Mouse (Mus musculus): ENCODE data around the gene Dnmt3b. TPM values are rescaled to one million over a fixed set of nuclear protein-coding genes. Genes with fewer than 3 reads are reported as not detected.
"Not testable (repeated sequence)": the region's sequence is repeated elsewhere in the genome, so short reads cannot be mapped to it uniquely, and the experiment has no call there.

Gene Dnmt3b
- total RNA-seq, 2 experiments from 2014 or later, result 3.5 to 3.8 TPM

GRCm38 (mm10) chr2:153710701-153711330 lies 61.6 kb downstream of the Dnmt3b start:
- no peak for DNase-seq (ENCODE audit: low spot score in 2 of 2)

- DNase-seq (ENCODE audit: low spot score in 2 of 2), result no peak
These were observed 63.4 kb downstream of the Dnmt3b start for GRCm38 (mm10) chr2:153712646-153713091.

- peak in 1 of 2 experiments; percentile 68 for DNase-seq (ENCODE audit: low spot score in 2 of 2)
These were observed 64.0 kb downstream of the Dnmt3b start for GRCm38 (mm10) chr2:153713227-153713626.

- DNase-seq (ENCODE audit: low spot score in 2 of 2), result not testable (repeated sequence)
These were observed 68.6 kb downstream of the Dnmt3b start for GRCm38 (mm10) chr2:153717861-153718260.

GRCm38 (mm10) chr2:153723098-153723497 lies 73.8 kb downstream of the Dnmt3b start:
- no peak for DNase-seq (ENCODE audit: low spot score in 2 of 2)

- no peak for DNase-seq (ENCODE audit: low spot score in 2 of 2)
These were observed 75.2 kb downstream of the Dnmt3b start for GRCm38 (mm10) chr2:153724424-153724823.

GRCm38 (mm10) chr2:153724871-153725270 lies 75.6 kb downstream of the Dnmt3b start:
- DNase-seq (ENCODE audit: low spot score in 2 of 2), result no peak

- DNase-seq (ENCODE audit: low spot score in 2 of 2), result no peak
These were observed 76.0 kb downstream of the Dnmt3b start for GRCm38 (mm10) chr2:153725291-153725690.

GRCm38 (mm10) chr2:153734033-153734432 lies 84.8 kb downstream of the Dnmt3b start:
- no peak for DNase-seq (ENCODE audit: low spot score in 2 of 2)

Other genes with a start within 250 kb of the Dnmt3b start
- not detected for gene 4930404H24Rik, start 156.7 kb upstream of the Dnmt3b start, total RNA-seq (2021)
- gene Nol4l, start 119.5 kb upstream of the Dnmt3b start, total RNA-seq (2021), result 1 to 10 TPM; 7.5 to 9.1 TPM
- gene Commd7, start 16.7 kb upstream of the Dnmt3b start, total RNA-seq (2021), result 10 to 100 TPM; 27.2 to 27.7 TPM
- gene Dnmt3c, start 47.2 kb downstream of the Dnmt3b start, total RNA-seq (2021), result under 1 TPM in 1 of 2 experiments, not detected in 1; 0.83 TPM
- 100 to 1,000 TPM; 110 to 127 TPM for gene Mapre1, start 91.8 kb downstream of the Dnmt3b start, total RNA-seq (2021)
- under 1 TPM; 0.26 to 0.34 TPM for gene Efcab8, start 130.5 kb downstream of the Dnmt3b start, total RNA-seq (2021)
- not detected for gene Sun5, start 221.6 kb downstream of the Dnmt3b start, total RNA-seq (2021)
- gene Bpifb2, start 225.6 kb downstream of the Dnmt3b start, total RNA-seq (2021), result not detected

Data from gastrocnemius, postnatal 4 days (tissue).